Mouse (Mus musculus) heart, embryonic 12.5 days (tissue): ENCODE measurements at regions not wholly inside any gene's neighbourhood (a gene's known extent, or its start where the extent isn't known, plus 50 kb on each side); places are given as distances from the start of the nearest gene placed in this dataset.

Experiments
- ATAC-seq: fragments of 200-750 bp; cut with Nextera tagmentation; 2 replicates; pipeline ENCODE4 v1.8.0; 2017; ENCODE audit warnings: moderate TSS enrichment, moderate library complexity; ENCODE audit not compliant: insufficient number of reproducible peaks, low FRiP score
- H3K27ac ChIP-seq: fragments of 300-500 bp; sonication (generic); 2 replicates; pipeline ENCODE4 v1.5.1; 2016; ENCODE audit warnings: mild to moderate bottlenecking, moderate library complexity; ENCODE audit not compliant: poor library complexity, severe bottlenecking
- H3K27me3 ChIP-seq: fragments of 300-500 bp; sonication (generic); replicated peaks from 2 replicates; pipeline ENCODE4 v1.6.1; 2016; ENCODE audit warnings: mild to moderate bottlenecking, moderate library complexity
- H3K36me3 ChIP-seq: fragments of 300-500 bp; sonication (generic); 2 replicates; pipeline ENCODE4 v1.6.1; 2016; ENCODE audit warnings: mild to moderate bottlenecking, moderate library complexity
- H3K4me1 ChIP-seq: fragments of 300-500 bp; sonication (generic); replicated peaks from 2 replicates; pipeline ENCODE4 v1.6.1; 2016; ENCODE audit warnings: mild to moderate bottlenecking
- H3K4me2 ChIP-seq: fragments of 300-500 bp; sonication (generic); 2 replicates; pipeline ENCODE4 v1.6.1; 2016; ENCODE audit warnings: mild to moderate bottlenecking, moderate library complexity
- H3K4me3 ChIP-seq: fragments of 300-500 bp; sonication (generic); 2 replicates; pipeline ENCODE4 v1.5.1; 2016; ENCODE audit warnings: mild to moderate bottlenecking
- H3K9ac ChIP-seq: fragments of 300-500 bp; sonication (generic); 2 replicates; pipeline ENCODE4 v1.6.1; 2016; ENCODE audit warnings: mild to moderate bottlenecking, moderate library complexity
- H3K9me3 ChIP-seq: fragments of 300-500 bp; sonication (generic); replicated peaks from 2 replicates; pipeline ENCODE4 v1.6.1; 2016; ENCODE audit warnings: mild to moderate bottlenecking, moderate library complexity
- WGBS: fragments of 180-500 bp; shearing (Covaris S2); methylation state at CpG from one replicate; pipeline ENCODE4 v1.1.7; 2016; 5-methylcytosine and 5-hydroxymethylcytosine counted together

DNA sequence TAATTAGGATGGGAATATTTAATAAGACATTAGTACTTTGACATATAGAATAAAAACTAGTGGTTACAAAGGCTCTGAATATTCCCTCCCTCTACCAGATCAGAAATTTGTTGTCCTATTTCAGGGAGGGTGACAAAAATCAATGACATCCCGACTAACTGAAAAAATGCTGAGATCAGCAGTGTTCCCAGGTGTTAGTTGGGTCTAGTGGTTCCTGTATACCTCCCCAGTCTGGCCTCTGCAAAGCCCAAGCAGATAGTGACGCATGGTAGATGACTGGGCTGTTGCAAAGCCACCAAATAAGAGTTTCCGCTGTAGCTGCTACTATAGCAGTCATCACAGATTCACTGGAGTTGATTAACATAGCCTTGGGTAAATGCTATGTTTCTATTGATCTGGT lies 59.9 kb upstream of the Gm4791 start:
- 73% methylated on average over 3 of the region's 3 CpGs for WGBS
- Histone ChIP-seq H3K9me3 (0 out of 2 replicates have a peak, but pooled peaks cover 4% of the 10 kb centered on the region), H3K27ac (no peak overlapping the region), H3K36me3 (no peaks in the 10 kb centered on the region), H3K4me3 (no peak overlapping the region), H3K4me1 (no peaks in the 10 kb centered on the region), H3K27me3 (no peaks in the 10 kb centered on the region), H3K9ac (no peak overlapping the region), H3K4me2 (no peak overlapping the region)
- no peak for ATAC-seq

DNA sequence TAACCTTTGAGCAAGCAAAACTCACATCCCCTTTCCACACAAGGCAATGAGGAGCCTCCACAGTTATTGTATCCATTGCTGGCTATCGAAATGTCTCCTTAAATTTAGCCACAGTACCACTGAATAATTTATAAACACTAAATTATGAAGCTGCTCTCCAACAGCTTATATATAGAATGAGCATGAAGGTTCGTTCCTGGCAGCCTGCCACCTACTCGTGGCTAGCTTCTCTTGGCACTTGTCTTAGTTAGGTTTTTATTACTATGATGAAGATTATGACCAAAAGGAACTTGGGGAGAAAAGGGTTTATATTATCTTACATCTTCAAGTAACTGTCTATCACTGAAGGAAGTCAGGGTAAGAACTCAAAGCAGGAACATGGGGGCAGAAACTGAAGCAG lies 72.9 kb upstream of the Gm4791 start:
- H3K27me3 ChIP-seq, result peaks cover 8% of the 10 kb centered on the region
- no peaks in the 10 kb centered on the region for H3K9me3 ChIP-seq
- no peak overlapping the region for H3K9ac ChIP-seq
- H3K4me3 ChIP-seq, result no peak overlapping the region
- no peak for ATAC-seq
- WGBS, result 67% methylated on average over 3 of the region's 3 CpGs
- no peak overlapping the region for H3K27ac ChIP-seq
- no peak overlapping the region for H3K4me2 ChIP-seq
- H3K4me1 ChIP-seq, result no peaks in the 10 kb centered on the region
- no peaks in the 10 kb centered on the region for H3K36me3 ChIP-seq

DNA sequence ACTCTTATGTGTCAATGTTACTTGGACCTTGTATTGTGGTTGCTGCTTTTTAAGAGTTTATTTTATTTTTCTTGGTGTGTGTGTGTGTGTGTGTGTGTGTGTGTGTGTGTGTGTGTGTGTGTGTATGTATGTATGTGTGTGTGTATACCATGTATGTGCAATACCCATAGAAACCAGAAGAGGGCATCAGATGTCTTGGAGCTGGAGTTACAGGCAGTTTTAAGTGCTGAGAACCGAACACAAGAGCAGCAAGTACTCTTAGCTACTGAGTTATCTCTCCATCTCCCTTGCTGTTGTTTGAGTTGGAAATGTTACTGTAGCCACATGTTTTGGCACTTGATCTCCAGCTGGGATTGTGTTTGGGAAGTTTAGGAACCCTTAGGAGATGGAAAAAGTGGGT lies 78.5 kb upstream of the Gm4791 start:
- Histone ChIP-seq H3K27me3 (0 out of 2 replicates have a peak, but pooled peaks cover 6% of the 10 kb centered on the region), H3K27ac (no peak overlapping the region), H3K9ac (no peak overlapping the region), H3K36me3 (no peaks in the 10 kb centered on the region), H3K4me3 (no peak overlapping the region), H3K9me3 (peaks cover 5% of the 10 kb centered on the region), H3K4me1 (no peaks in the 10 kb centered on the region), H3K4me2 (no peak overlapping the region)
- ATAC-seq, result no peak
- whole genome bisulfite sequencing, result 92% methylated on average over 1 of the region's 1 CpGs

DNA sequence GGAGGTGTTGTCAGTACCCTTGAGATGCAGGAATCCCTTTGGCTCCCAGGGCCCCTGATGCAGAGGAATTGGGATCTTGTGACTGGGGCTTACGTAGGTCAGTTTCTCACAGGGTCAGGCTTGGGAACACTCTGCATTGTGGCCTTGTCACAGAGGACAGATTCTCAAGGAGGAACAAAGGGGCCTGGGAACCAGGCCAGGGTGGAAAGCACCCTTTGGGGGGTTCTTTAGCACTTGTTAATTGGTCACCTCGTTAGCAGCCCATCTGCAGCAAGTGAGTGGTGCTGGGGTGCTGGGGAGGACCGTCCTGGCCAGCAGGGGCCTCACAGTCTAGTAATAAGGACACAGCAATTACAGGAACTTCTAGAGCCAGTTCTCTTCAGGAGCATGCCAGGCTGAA lies 85.3 kb upstream of the Gm4791 start:
- Histone ChIP-seq H3K36me3 (no peaks in the 10 kb centered on the region), H3K4me1 (peaks cover 7% of the 10 kb centered on the region), H3K9ac (no peak overlapping the region), H3K27me3 (peaks cover 18% of the 10 kb centered on the region; the same call in 1 of the 2 replicates), H3K4me3 (no peak overlapping the region), H3K9me3 (no peaks in the 10 kb centered on the region), H3K4me2 (no peak overlapping the region), H3K27ac (no peak overlapping the region)
- ATAC-seq, result no peak
- 29% methylated on average over 3 of the region's 3 CpGs for whole genome bisulfite sequencing

DNA sequence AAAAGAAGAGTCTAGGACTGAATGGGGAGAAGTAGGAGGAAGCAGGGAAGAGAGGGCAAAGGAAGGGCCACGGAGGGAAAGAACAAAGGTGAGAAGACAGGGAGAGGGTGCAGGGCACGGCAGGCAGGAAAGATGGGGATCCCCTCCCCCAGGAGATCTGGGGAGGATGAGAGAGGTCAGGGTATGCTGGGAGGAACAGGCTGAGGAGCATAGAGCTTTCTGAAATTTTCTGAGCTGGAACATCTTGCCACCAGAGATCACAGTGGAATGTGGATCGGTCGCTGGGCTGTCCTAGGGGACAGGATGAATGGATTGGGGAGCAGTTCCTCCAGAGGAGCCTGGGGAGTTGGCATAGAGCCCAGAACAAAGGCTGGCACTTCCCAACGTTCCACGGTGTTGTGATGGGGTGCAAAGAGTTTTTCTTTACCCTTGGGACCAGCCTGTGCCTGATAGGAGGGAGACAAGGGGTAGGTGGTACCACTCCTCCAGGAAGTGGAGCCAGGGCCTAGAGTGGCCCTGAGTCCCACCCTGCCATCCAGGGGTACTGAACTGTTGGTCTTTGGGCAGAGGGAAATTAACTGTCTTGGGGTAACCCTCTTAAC lies 89.0 kb upstream of the Gm4791 start:
- Histone ChIP-seq H3K4me1 (peaks cover 7% of the 10 kb centered on the region), H3K9me3 (no peaks in the 10 kb centered on the region), H3K27ac (no peak overlapping the region), H3K9ac (no peak overlapping the region), H3K27me3 (peaks cover 15% of the 10 kb centered on the region; the same call in 1 of the 2 replicates), H3K4me3 (no peak overlapping the region), H3K4me2 (no peak overlapping the region), H3K36me3 (no peaks in the 10 kb centered on the region)
- 28% methylated on average over 6 of the region's 6 CpGs for WGBS
- ATAC-seq, result no peak

DNA sequence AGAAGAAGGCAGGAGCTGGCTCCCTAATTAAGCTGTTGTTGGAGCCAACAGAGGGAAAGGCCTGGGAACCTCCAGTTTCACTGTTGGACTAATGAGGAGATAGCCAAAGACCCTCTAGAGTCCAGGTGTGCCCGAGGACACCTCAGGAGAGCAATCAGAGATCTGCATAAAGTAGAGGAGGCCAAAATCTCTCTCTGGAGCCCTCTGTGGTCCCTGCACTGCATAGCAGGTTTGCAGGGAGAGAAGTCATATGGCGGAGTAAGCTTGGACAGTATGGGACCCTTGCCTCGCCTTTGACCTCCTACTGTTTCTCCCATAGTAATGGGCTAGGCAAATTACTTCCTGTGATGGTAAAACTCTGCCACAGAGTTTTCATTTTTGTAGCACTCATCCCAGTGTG lies 93.5 kb upstream of the Gm4791 start:
- Histone ChIP-seq H3K27me3 (0 out of 2 replicates have a peak, but pooled peaks cover 3% of the 10 kb centered on the region), H3K9ac (no peak overlapping the region), H3K4me3 (no peak overlapping the region), H3K4me1 (peaks cover 15% of the 10 kb centered on the region), H3K4me2 (no peak overlapping the region), H3K36me3 (no peaks in the 10 kb centered on the region), H3K9me3 (no peaks in the 10 kb centered on the region), H3K27ac (no peak overlapping the region)
- ATAC-seq, result no peak
- 81% methylated on average over 3 of the region's 3 CpGs for WGBS

DNA sequence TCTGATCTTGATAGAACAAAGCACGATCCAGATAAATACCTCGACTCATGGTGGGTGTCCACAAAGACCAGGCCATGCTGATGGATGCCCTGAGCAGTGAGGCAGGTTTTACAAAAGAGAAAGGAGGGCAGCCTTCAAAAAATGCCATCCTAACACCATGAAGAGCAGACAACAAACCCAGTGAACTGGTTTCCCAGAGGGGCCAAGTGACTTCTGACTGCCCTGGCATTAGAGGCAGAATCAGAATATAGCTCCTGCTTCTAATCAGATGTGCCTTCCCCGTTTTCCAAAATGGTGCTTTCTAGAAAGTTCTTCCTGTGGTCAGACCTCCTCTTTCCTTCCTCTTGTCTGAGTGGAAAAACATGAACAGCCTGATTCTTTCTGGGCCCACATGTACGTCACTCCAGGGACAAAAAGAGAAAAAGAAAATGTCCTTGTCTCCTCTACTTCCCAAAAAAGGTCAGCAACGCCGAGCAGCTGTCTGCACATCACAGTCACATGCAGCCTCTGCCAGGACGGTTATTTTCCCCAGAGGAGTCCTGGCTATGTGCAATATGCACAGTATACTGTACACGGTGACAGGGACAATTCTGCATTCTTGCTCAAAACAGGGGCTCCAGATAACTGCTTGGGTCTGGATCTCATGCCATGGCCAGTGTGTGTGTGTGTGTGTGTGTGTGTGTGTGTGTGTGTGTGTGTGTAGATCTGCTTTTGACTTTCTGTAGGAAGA lies 94.9 kb upstream of the Gm4791 start:
- H3K4me2 ChIP-seq, result no peak overlapping the region
- no peak overlapping the region for H3K4me3 ChIP-seq
- H3K9ac ChIP-seq, result no peak overlapping the region
- H3K27me3 ChIP-seq, result 0 out of 2 replicates have a peak, but pooled peaks cover 3% of the 10 kb centered on the region
- peaks cover 22% of the 10 kb centered on the region for H3K4me1 ChIP-seq
- WGBS, result 34% methylated on average over 8 of the region's 8 CpGs
- H3K36me3 ChIP-seq, result no peaks in the 10 kb centered on the region
- no peak overlapping the region for H3K27ac ChIP-seq
- ATAC-seq, result no peak
- H3K9me3 ChIP-seq, result no peaks in the 10 kb centered on the region

DNA sequence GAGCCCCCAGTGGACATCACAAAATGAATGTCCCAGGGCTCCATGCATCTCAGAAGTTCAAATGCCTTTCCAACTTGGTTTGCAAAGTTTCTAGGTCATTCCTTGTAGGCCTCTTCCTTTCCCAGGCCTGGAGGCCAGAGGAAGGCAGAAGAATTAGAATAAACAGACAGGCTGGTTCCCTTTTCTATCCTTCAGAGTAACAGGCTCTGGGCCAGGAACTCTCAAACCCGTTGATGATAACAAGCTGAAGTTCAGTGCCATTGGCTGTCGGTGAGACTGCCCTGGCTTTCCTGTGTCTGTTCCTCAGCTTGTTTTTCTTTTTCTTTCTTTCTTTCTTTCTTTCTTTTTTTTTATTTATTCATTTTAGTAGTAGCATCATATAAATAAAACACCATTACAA lies 99.3 kb upstream of the Gm4791 start:
- no peak overlapping the region for H3K4me2 ChIP-seq
- WGBS, result 27% methylated on average over 2 of the region's 2 CpGs
- no peak overlapping the region for H3K27ac ChIP-seq
- H3K4me1 ChIP-seq, result peaks cover 29% of the 10 kb centered on the region
- ATAC-seq, result no peak
- H3K36me3 ChIP-seq, result no peaks in the 10 kb centered on the region
- no peaks in the 10 kb centered on the region for H3K27me3 ChIP-seq
- H3K4me3 ChIP-seq, result no peak overlapping the region
- no peak overlapping the region for H3K9ac ChIP-seq
- no peaks in the 10 kb centered on the region for H3K9me3 ChIP-seq

DNA sequence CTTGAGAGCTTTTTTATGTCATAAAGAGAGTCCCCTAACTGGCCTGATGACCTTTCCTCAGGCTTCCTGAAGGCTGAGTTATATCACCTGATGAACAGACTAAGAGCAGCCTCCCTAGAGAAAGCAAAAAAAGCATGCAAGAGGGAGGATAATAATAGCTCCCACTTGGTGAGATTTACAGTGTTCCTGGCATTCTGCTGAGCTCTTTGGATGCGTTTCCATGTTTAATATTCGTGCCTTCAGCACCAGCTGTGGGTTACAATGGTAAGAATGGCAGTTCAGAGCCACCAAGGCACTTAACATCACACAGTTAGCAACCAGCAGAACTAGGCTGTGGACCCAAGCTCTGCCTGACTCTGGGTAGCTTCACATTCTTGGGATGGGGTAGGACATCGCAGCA lies 100.4 kb upstream of the Gm4791 start:
- H3K27me3 ChIP-seq, result no peaks in the 10 kb centered on the region
- no peak overlapping the region for H3K4me2 ChIP-seq
- H3K27ac ChIP-seq, result no peak overlapping the region
- no peak overlapping the region for H3K4me3 ChIP-seq
- H3K9ac ChIP-seq, result no peak overlapping the region
- 77% methylated on average over 3 of the region's 3 CpGs for WGBS
- H3K9me3 ChIP-seq, result no peaks in the 10 kb centered on the region
- H3K4me1 ChIP-seq, result peaks cover 18% of the 10 kb centered on the region
- ATAC-seq, result no peak
- H3K36me3 ChIP-seq, result no peaks in the 10 kb centered on the region

DNA sequence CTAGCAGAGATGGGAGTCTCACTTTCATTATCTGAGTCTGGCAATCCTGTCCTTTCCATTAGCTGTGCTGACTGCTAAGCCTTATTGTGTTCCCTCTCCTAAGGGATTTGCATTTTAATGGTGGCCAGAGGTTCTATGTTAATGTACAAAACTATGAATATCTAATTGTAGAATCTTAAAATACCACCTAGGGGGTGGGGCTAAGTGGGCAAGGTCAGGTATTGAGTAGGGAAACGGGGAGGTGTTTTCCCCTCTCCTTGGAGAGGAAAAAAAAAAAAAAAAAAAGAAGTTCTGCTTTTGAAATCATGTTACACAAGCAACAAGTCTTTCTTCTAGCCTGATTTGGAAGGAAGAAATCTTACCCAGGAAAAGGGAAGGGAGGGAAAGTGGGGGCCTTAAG lies 106.7 kb upstream of the Gm4791 start:
- no peak overlapping the region for H3K27ac ChIP-seq
- no peaks in the 10 kb centered on the region for H3K9me3 ChIP-seq
- no peaks in the 10 kb centered on the region for H3K4me1 ChIP-seq
- H3K27me3 ChIP-seq, result no peaks in the 10 kb centered on the region
- 76% methylated on average over 1 of the region's 1 CpGs for WGBS
- no peak overlapping the region for H3K4me3 ChIP-seq
- no peaks in the 10 kb centered on the region for H3K36me3 ChIP-seq
- no peak overlapping the region for H3K9ac ChIP-seq
- no peak overlapping the region for H3K4me2 ChIP-seq
- no peak for ATAC-seq

DNA sequence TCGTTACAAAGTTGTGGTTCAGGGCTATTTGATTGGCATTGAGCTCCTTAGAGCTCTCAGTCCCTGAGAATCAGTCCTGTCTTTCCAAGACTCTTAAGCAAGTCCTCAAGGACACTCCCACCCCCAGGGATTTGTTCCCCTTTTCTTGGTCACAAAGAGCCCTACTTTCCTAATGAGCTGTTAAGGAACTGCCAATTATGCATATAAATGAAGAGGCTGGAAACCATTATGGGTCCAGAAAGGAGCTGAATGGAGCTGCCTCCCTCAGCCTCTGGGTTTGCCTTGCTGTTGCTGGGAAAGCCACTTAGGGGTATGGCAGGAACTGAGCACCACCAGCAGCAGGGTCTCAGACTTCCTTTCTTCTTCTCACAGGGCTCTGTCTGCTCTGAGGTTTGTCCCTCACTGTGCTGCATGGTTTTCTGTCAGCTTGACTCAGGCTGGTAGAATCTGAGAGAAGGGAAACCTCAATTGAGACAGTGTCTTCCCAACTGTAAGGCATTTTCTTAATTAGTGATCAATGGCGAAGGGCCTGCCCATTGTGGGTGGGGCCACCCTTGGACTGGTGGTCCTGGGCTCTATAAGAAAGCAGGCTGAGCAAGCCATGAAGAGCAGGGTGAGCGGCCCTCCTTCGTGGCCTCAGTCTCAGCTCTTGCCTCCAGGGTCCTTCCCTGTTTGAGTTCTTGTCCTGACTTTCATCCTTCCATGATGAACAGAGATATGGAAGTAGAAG lies 108.4 kb upstream of the Gm4791 start:
- H3K9me3 ChIP-seq, result no peaks in the 10 kb centered on the region
- ATAC-seq, result no peak
- no peak overlapping the region for H3K27ac ChIP-seq
- H3K36me3 ChIP-seq, result no peaks in the 10 kb centered on the region
- H3K27me3 ChIP-seq, result no peaks in the 10 kb centered on the region
- H3K4me2 ChIP-seq, result no peak overlapping the region
- 60% methylated on average over 4 of the region's 4 CpGs for WGBS
- H3K9ac ChIP-seq, result no peak overlapping the region
- no peak overlapping the region for H3K4me3 ChIP-seq
- H3K4me1 ChIP-seq, result no peaks in the 10 kb centered on the region
